Mouse (Mus musculus) midbrain, embryonic 10.5 days (tissue): Measurements from ENCODE around the gene Cpne4. TPM values are rescaled to one million over a fixed set of nuclear protein-coding genes. Genes with fewer than 3 reads are reported as not detected.

Experiments
- DNase-seq: peaks from one replicate; pipeline ENCODE4 v3.0.0-alpha.2; 2017; ENCODE audit warnings: low spot score
- H3K27ac ChIP-seq: fragments of 300-500 bp; sonication (generic); replicated peaks from 2 replicates; pipeline ENCODE4 v1.5.1; 2016; ENCODE audit warnings: mild to moderate bottlenecking
- H3K27me3 ChIP-seq: fragments of 300-500 bp; sonication (generic); 2 replicates; pipeline ENCODE4 v1.6.1; 2016; ENCODE audit warnings: low read depth, mild to moderate bottlenecking; ENCODE audit not compliant: poor library complexity, severe bottlenecking
- H3K36me3 ChIP-seq: fragments of 300-500 bp; sonication (generic); 2 replicates; pipeline ENCODE4 v1.6.1; 2016; ENCODE audit warnings: mild to moderate bottlenecking, moderate library complexity
- H3K4me1 ChIP-seq: fragments of 300-500 bp; sonication (generic); 2 replicates; pipeline ENCODE4 v1.6.1; 2016
- H3K4me3 ChIP-seq: fragments of 300-500 bp; sonication (generic); 2 replicates; pipeline ENCODE4 v1.5.1; 2016; ENCODE audit warnings: mild to moderate bottlenecking, moderate library complexity
- H3K9me3 ChIP-seq: fragments of 300-500 bp; sonication (generic); replicated peaks from 2 replicates; pipeline ENCODE4 v1.6.1; 2016; ENCODE audit warnings: mild to moderate bottlenecking
- WGBS: fragments of 180-500 bp; shearing (Covaris S2); methylation state at CpG from one replicate; pipeline ENCODE4 v1.1.7; 2016; 5-methylcytosine and 5-hydroxymethylcytosine counted together
- polyA plus RNA-seq: library from polyadenylated mRNA; unstranded; fragments of >200 nt; fragmentation: Nextera tagmentation; extraction: Ambion mirVana; gene quantifications from 2 replicates; pipeline ENCODE4 v1.2.1, GENCODE M21; 2016

Cpne4 gene
- polyA plus RNA-seq, 1 experiment from 2014 or later: 0.83 TPM

DNA sequence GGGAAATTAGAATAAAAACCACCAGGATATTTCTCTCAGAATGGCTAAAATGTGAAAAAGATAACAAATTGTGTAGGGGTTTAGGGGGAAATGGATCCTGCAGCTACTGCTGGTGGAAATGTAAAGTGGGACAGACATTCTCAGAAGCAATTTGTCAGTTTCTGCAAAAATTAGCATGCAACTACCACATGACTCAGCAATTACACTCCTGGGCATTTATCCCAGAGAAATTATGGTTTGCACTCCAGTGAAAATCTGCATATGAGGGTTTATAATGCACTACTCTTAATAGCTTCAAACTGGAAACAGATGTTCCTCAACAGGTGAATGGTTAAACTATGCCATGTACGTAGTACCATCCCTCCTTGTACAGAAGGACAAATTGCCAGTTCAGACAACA lies 294.2 kb downstream of the Cpne4 start:
- Histone ChIP-seq H3K27me3 (no peaks in the 10 kb centered on the region), H3K36me3 (no peaks in the 10 kb centered on the region), H3K27ac (no peak overlapping the region), H3K4me3 (no peak overlapping the region), H3K4me1 (peaks cover 7% of the 10 kb centered on the region), H3K9me3 (0 out of 2 replicates have a peak, but pooled peaks cover 2% of the 10 kb centered on the region)
- 89% methylated on average over 1 of the region's 1 CpGs for WGBS
- no peak for DNase-seq

DNA sequence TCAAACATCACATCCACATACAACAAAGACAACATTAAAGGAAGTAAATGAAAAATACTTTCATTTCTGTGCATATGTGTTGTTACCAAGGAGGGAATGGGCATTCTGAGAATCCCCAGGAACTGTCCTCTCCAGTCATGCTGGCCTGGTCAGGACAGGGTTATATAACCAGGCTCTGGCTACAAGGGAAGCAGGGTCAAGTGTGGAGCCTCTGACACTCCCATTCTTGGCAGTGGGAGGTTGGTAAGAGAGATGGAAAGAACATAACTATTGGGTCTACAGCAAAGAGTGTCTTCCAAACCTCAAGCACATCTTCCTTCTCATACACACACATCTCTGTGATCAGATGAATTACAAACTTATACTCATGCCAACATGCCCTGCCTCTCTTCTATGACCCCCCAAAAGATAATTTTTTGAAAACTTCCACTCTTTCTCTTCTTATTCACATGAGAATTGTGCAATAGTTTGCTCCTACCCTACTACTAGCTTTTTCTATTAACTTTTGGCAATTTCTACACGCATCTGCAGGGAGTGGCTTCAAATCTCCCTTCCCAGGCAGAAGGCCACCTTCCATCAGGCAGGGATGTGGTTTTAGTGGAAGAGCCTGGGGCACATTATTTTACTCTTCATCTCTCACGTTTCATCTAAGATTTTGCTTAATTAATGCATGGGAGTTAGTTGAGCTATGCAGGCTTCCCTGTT lies 298.3 kb downstream of the Cpne4 start:
- Histone ChIP-seq H3K4me3 (no peak overlapping the region), H3K9me3 (0 out of 2 replicates have a peak, but pooled peaks cover 2% of the 10 kb centered on the region), H3K27me3 (no peaks in the 10 kb centered on the region), H3K27ac (no peak overlapping the region), H3K36me3 (no peaks in the 10 kb centered on the region), H3K4me1 (no peaks in the 10 kb centered on the region)
- WGBS: 78% methylated on average over 2 of the region's 2 CpGs
- no peak for DNase-seq

DNA sequence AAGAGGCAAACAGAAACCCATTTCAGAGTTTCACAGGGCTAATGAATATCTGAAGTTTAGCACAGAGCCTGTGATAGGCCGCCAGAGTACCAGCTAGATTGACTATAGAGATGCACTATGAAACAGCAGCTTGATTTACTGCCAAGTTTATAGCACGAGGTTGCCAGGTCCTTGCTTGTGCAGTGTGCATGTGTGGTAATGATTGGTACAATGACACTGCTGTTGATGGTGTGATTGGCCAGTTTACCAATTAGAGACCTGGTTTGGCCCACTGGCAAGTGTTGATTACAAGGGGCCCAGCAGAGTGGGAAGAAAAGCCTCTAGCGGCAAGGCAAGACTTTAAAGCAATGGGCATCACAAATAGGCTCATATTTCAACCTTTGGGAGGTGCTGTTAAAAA lies 306.6 kb downstream of the Cpne4 start:
- Histone ChIP-seq H3K9me3 (no peaks in the 10 kb centered on the region), H3K4me3 (no peak overlapping the region), H3K36me3 (no peaks in the 10 kb centered on the region), H3K27ac (no peak overlapping the region), H3K27me3 (no peaks in the 10 kb centered on the region), H3K4me1 (no peaks in the 10 kb centered on the region)
- 90% methylated on average over 3 of the region's 3 CpGs for WGBS
- no peak for DNase-seq

DNA sequence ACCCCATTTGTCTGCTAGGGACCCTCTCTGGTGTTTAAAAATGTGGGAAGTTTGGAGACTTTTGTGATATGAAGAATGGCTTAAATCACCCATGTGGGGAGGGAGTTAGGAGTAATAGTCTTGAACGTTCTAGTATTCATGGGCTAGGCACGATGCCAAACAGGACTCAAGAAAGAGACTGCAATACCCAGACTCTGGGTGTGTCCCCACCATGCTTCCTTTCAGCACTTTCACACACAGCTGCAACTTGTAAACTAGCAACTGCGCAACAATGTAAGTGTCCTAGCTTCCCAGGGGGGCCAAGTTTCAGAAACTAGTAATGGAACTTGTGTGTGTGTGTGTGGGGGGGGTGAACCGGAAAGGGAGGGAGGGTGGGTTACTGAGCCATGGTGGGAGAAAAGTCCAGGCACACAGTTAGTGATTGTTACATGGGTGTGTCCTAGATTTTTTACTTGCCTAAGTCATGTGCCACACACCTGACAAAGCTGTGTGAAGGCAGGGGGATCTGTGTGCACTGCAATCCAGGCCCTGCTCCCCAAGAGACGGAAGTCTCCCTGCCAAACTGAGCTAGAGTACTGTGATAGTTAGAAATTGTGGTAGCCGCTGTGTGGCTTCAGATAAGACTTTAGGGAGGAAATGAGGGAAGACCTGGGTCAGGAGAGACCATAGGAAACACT lies 307.3 kb downstream of the Cpne4 start:
- DNase-seq: no peak
- 89% methylated on average over 6 of the region's 6 CpGs for WGBS
- Histone ChIP-seq H3K27ac (no peak overlapping the region), H3K36me3 (no peaks in the 10 kb centered on the region), H3K4me3 (no peak overlapping the region), H3K27me3 (no peaks in the 10 kb centered on the region), H3K4me1 (no peaks in the 10 kb centered on the region), H3K9me3 (no peaks in the 10 kb centered on the region)

DNA sequence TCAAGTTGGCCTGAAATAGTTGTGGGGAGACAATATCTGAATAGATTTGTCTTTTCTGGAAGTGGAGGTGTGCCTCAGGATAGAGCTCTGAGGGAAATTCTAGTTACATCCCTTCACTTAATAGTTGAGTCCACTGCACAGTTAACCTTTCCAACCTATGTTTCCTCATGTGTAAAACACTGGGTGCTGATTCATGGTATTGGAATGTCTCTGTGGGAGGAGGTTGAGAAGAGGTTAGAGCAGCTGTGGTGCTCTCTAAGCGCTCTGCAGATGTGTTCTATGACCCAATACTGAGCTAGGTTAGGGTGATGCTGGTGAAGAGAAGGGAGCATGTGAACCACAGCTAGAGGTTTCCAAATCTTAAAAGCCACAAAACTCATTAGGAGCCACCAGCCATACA lies 318.7 kb downstream of the Cpne4 start:
- Histone ChIP-seq H3K27ac (no peak overlapping the region), H3K36me3 (no peaks in the 10 kb centered on the region), H3K4me3 (no peak overlapping the region), H3K9me3 (no peaks in the 10 kb centered on the region), H3K27me3 (no peaks in the 10 kb centered on the region), H3K4me1 (no peaks in the 10 kb centered on the region)
- no peak for DNase-seq
- 92% methylated on average over 1 of the region's 1 CpGs for WGBS

DNA sequence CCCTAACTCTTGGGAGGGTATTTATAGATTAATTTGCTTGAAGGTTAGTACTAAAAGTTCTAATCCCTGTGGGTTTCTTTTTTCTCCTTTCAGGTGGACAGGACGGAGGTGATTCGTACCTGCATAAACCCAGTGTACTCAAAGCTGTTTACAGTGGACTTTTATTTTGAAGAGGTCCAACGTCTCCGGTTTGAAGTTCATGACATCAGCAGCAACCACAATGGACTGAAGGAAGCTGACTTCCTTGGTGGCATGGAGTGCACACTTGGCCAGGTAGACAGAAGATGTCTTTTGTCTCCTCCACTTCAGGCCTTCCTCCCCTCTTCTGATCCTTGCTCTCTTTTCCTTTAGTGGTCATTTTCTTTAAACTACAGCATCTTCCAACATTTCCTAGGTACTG lies 325.5 kb downstream of the Cpne4 start:
- Histone ChIP-seq H3K4me3 (no peak overlapping the region), H3K36me3 (no peaks in the 10 kb centered on the region), H3K27me3 (no peaks in the 10 kb centered on the region), H3K27ac (no peak overlapping the region), H3K9me3 (no peaks in the 10 kb centered on the region), H3K4me1 (no peaks in the 10 kb centered on the region)
- DNase-seq: no peak
- 88% methylated on average over 4 of the region's 4 CpGs for WGBS

DNA sequence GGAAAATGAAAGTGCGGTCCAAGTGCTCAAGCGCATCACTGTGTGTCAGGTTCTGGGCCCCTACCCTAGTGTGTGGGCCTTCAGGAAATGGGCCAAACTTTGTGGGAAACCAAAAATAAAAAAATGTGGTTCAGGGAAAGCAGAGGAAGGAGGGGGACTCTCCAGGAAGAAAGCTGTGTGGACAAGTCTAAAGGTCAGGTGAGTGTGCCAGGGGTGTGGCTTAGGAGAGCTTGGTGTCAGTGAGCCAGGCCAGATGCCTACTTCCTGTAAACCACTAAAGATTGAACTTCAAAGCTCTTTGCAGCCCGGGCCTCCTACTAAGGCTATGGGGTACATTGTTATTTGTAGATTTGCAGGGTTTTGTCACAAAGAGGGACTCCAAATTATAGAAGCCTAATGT lies 327.1 kb downstream of the Cpne4 start:
- Histone ChIP-seq H3K4me1 (no peaks in the 10 kb centered on the region), H3K27ac (no peak overlapping the region), H3K9me3 (no peaks in the 10 kb centered on the region), H3K27me3 (no peaks in the 10 kb centered on the region), H3K36me3 (no peaks in the 10 kb centered on the region), H3K4me3 (no peak overlapping the region)
- no peak for DNase-seq
- WGBS: 89% methylated on average over 3 of the region's 3 CpGs

DNA sequence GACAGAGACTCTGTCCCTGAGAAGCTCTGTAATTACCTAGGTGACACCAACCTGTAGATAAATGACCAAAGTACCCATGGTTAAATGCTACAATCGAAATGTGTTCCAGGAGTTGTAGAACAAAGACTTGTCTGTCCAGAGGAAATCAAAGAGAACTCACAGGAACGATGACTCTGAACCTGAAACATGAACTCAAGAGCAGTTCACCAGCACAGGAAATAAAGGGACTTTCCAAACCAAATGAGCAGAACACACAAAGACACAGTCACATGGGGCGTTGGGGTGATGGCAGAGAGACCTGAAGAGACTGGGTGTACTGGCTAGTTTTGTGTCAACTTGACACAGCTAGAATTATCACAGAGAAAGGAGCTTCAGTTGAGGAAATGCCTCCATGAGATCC lies 329.9 kb downstream of the Cpne4 start:
- no peak overlapping the region for H3K27ac ChIP-seq
- H3K4me3 ChIP-seq: no peak overlapping the region
- DNase-seq: no peak
- H3K9me3 ChIP-seq: no peaks in the 10 kb centered on the region
- no peaks in the 10 kb centered on the region for H3K36me3 ChIP-seq
- WGBS: 80% methylated on average over 3 of the region's 3 CpGs
- no peaks in the 10 kb centered on the region for H3K27me3 ChIP-seq
- H3K4me1 ChIP-seq: no peaks in the 10 kb centered on the region

DNA sequence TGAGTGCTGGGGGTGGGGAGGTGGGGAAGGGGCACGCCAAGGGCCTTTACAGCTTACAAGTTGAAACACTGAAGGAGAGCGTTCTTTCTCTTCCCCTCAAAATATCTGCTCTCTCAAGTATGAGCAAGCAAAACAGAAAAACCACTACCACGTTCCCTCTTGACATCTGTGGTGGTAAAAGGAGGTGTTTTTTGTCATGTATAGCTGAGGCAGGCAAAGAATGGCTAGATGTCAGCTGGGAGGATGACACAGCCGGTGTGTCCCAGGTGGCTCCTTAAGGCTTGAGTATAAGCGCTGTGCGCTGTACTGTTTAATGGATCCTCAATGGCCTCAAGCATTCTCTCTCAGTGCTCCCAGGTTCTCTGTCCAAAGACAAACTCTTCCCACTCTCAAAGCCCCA lies 331.5 kb downstream of the Cpne4 start:
- no peaks in the 10 kb centered on the region for H3K9me3 ChIP-seq
- no peaks in the 10 kb centered on the region for H3K4me1 ChIP-seq
- WGBS: 88% methylated on average over 6 of the region's 6 CpGs
- H3K36me3 ChIP-seq: no peaks in the 10 kb centered on the region
- H3K4me3 ChIP-seq: no peak overlapping the region
- no peak for DNase-seq
- no peaks in the 10 kb centered on the region for H3K27me3 ChIP-seq
- H3K27ac ChIP-seq: no peak overlapping the region

DNA sequence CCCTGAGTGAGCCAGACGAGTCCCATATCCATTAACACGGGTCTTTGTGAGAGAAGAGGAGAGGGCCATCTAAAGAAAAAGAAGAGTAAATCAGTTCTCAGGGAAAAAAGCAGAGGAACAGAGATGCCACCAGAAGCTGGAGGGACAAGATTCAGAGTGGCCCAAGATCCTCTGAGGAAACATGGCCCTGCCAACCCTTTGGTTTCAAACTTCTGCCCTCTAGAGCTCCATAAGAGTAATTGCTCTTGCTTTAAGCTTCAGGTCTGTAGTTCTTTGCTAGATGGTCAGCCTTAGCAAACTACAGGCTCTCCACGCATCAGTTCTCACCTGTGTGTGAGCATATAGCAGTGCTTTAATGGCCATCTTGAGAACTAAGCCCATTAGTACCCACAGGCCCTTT lies 343.4 kb downstream of the Cpne4 start:
- 95% methylated on average over 3 of the region's 3 CpGs for WGBS
- H3K4me3 ChIP-seq: no peak overlapping the region
- no peaks in the 10 kb centered on the region for H3K36me3 ChIP-seq
- no peaks in the 10 kb centered on the region for H3K4me1 ChIP-seq
- no peak for DNase-seq
- H3K27ac ChIP-seq: no peak overlapping the region
- H3K9me3 ChIP-seq: no peaks in the 10 kb centered on the region
- H3K27me3 ChIP-seq: no peaks in the 10 kb centered on the region

DNA sequence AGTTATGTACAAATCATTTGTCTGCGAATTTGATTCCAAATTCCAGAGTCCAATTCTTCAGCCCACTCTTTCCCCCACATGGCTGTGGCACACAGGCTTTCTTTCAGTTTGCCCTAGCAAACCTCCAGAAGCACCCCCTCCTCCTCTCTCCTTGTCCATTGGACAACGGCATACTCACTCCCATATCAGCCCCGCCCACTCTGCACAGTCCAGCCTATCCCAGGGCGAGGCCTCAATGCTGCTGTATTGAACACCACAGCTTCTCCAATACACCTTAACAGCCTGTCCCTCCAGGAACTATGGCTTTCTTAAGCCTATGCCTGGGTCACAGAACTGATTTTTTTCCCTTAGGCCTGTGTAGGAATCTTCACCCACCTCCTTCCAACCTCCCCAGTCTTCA lies 348.3 kb downstream of the Cpne4 start:
- H3K9me3 ChIP-seq: no peaks in the 10 kb centered on the region
- no peak overlapping the region for H3K4me3 ChIP-seq
- H3K36me3 ChIP-seq: no peaks in the 10 kb centered on the region
- no peak overlapping the region for H3K27ac ChIP-seq
- 75% methylated on average over 4 of the region's 4 CpGs for WGBS
- DNase-seq: no peak
- no peaks in the 10 kb centered on the region for H3K4me1 ChIP-seq
- no peaks in the 10 kb centered on the region for H3K27me3 ChIP-seq

DNA sequence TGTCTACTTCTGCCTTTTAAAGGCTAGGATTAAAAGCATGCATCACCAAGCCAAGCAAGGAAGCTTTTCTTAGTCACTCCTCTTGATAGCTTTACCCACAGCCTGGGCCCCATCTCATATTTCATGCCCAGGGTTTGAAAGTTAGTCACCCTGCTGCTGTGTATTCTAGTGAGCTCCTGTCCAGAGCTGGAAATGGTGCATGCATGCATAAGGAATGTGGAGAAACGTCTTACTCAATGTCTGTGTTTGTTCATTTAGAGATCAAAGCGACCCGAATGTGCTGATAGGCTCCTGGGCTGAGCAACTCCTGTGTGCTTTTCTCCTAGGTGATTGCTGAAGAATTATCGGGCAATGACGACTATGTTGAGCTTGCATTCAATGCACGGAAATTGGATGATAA lies 354.0 kb downstream of the Cpne4 start:
- H3K9me3 ChIP-seq: no peaks in the 10 kb centered on the region
- no peaks in the 10 kb centered on the region for H3K27me3 ChIP-seq
- DNase-seq: no peak
- peaks cover 21% of the 10 kb centered on the region for H3K4me1 ChIP-seq
- 52% methylated on average over 6 of the region's 6 CpGs for WGBS
- H3K4me3 ChIP-seq: no peak overlapping the region
- no peak overlapping the region for H3K27ac ChIP-seq
- H3K36me3 ChIP-seq: no peaks in the 10 kb centered on the region

DNA sequence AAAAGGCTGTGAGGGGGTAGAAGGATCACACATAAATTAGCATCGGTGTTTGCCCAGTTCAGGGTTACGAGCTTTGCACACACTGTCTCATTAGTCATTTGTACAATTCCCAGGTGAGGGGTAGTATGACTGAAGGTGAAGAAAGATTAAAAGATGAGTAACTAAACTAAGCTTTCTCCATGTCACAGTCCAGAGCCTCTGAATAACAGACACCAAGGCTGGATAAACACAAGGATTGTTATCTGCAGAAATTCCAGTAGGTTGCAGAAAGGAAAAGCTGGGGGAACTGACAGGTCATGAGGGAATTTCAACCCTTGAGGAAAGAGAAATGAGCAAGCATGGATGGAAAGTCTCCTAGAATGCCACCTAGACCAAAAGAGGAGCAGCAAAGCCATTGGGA lies 354.7 kb downstream of the Cpne4 start:
- no peak overlapping the region for H3K27ac ChIP-seq
- DNase-seq: no peak
- no peaks in the 10 kb centered on the region for H3K9me3 ChIP-seq
- H3K4me3 ChIP-seq: no peak overlapping the region
- H3K4me1 ChIP-seq: peaks cover 23% of the 10 kb centered on the region
- 83% methylated on average over 2 of the region's 2 CpGs for WGBS
- no peaks in the 10 kb centered on the region for H3K36me3 ChIP-seq
- no peaks in the 10 kb centered on the region for H3K27me3 ChIP-seq
